Mouse (Mus musculus) hindbrain, embryonic 11.5 days (tissue): Measurements from ENCODE around the gene Cxcl17. TPM values are rescaled to one million over a fixed set of nuclear protein-coding genes. Genes with fewer than 3 reads are reported as not detected.
A peak's percentile ranks its signal among the peaks of the same experiment; 100 is the strongest.

Source experiments
- ATAC-seq: fragments of 200-750 bp; cut with Nextera tagmentation; 2 replicates; pipeline ENCODE4 v1.8.0; 2017; ENCODE audit warnings: mild to moderate bottlenecking, moderate TSS enrichment, moderate library complexity; ENCODE audit not compliant: low FRiP score
- DNase-seq: peaks from one replicate; pipeline ENCODE4 v3.0.0-alpha.2; 2015; ENCODE audit warnings: low spot score
- H3K27ac ChIP-seq: fragments of 300-500 bp; sonication (generic); 2 replicates; pipeline ENCODE4 v1.5.1; 2014; ENCODE audit warnings: mild to moderate bottlenecking, low read depth, low read length
- H3K27me3 ChIP-seq: fragments of 300-500 bp; sonication (generic); 2 replicates; pipeline ENCODE4 v1.6.1; 2014; ENCODE audit warnings: mild to moderate bottlenecking, low read length, moderate library complexity, mixed read lengths; ENCODE audit not compliant: control insufficient read depth, insufficient read depth
- H3K36me3 ChIP-seq: fragments of 300-500 bp; sonication (generic); 2 replicates; pipeline ENCODE4 v1.6.1; 2014; ENCODE audit warnings: mild to moderate bottlenecking, low read length, moderate library complexity, mixed read lengths; ENCODE audit not compliant: control insufficient read depth, insufficient read depth
- H3K4me1 ChIP-seq: fragments of 300-500 bp; sonication (generic); replicated peaks from 2 replicates; pipeline ENCODE4 v1.6.1; 2014; ENCODE audit warnings: low read length, mixed read lengths; ENCODE audit not compliant: control insufficient read depth, insufficient read depth
- H3K4me2 ChIP-seq: fragments of 300-500 bp; sonication (generic); replicated peaks from 2 replicates; pipeline ENCODE4 v1.6.1; 2014; ENCODE audit warnings: mild to moderate bottlenecking, low read depth, low read length
- H3K4me3 ChIP-seq: fragments of 300-500 bp; sonication (generic); 2 replicates; pipeline ENCODE4 v1.5.1; 2014; ENCODE audit warnings: low read depth, low read length
- H3K9ac ChIP-seq: fragments of 300-500 bp; sonication (generic); 2 replicates; pipeline ENCODE4 v1.6.1; 2014; ENCODE audit warnings: low read depth, low read length
- H3K9me3 ChIP-seq: fragments of 300-500 bp; sonication (generic); 2 replicates; pipeline ENCODE4 v1.6.1; 2016; ENCODE audit warnings: low read length; ENCODE audit not compliant: control insufficient read depth
- WGBS: fragments of 180-500 bp; shearing (Covaris S2); extraction: QIAGEN DNeasy Blood & Tissue Kit; methylation state at CpG from one replicate; pipeline ENCODE4 v1.1.7; 2014; 5-methylcytosine and 5-hydroxymethylcytosine counted together
- polyA plus RNA-seq: library from polyadenylated mRNA; unstranded; fragments of >200 nt; fragmentation: Nextera tagmentation; extraction: Ambion mirVana; gene quantifications from 2 replicates; pipeline ENCODE4 v1.2.1, GENCODE M21; 2014

The Cxcl17 gene
- polyA plus RNA-seq, 1 experiment from 2014 or later, result not detected

DNA sequence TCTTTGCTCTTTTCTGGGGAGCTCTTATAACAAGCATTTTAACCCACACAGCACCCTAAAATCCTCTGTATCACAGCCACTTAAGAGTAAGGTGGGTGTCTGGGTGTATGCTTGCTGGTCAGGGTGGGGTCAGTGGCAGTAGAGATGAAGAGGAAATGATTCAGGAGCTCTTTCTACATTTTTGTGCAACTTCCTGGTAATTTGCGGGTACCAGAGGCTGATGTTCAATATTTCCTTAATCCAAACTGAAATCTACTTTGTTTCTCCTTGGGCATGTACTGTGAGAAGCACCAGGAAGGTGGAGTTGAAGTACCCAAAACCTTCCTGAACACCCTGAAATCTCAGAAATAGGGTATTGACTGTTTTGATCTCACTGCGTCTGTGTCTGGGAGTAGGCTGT, 24.0 kb upstream of the Cxcl17 start:
- no peak overlapping the region for H3K9ac ChIP-seq
- no peak overlapping the region for H3K4me3 ChIP-seq
- no peaks in the 10 kb centered on the region for H3K9me3 ChIP-seq
- DNase-seq, result no peak
- WGBS, result 91% methylated on average over 2 of the region's 2 CpGs
- H3K36me3 ChIP-seq, result no peaks in the 10 kb centered on the region
- no peaks in the 10 kb centered on the region for H3K27me3 ChIP-seq
- no peak overlapping the region for H3K27ac ChIP-seq
- H3K4me2 ChIP-seq, result no peak overlapping the region
- no peak for ATAC-seq
- H3K4me1 ChIP-seq, result 0 out of 2 replicates have a peak, but pooled peaks cover 4% of the 10 kb centered on the region

DNA sequence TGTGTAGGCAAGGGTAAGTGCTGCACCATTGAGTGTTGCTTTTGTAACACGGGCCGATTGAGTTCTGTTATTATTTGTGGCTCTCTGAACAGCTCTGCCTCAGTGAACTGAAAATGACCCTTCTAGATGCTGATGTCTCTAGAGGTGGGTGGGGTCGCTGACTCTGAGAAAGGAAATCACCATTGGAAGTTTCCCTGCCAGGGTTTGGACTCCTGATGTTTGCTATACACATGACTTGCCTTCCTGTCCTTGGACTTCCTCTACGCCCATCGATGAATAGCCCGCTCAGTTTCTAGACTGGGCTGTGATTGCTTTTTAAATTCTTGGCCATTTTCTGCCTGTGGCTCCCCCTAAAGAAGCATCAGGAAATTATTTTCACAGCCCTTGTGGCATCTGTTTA, 23.5 kb upstream of the Cxcl17 start:
- no peak overlapping the region for H3K4me2 ChIP-seq
- H3K4me1 ChIP-seq, result 0 out of 2 replicates have a peak, but pooled peaks cover 4% of the 10 kb centered on the region
- DNase-seq (no peak), ATAC-seq (no peak)
- no peak overlapping the region for H3K9ac ChIP-seq
- H3K36me3 ChIP-seq, result no peaks in the 10 kb centered on the region
- no peak overlapping the region for H3K4me3 ChIP-seq
- no peaks in the 10 kb centered on the region for H3K9me3 ChIP-seq
- H3K27ac ChIP-seq, result no peak overlapping the region
- H3K27me3 ChIP-seq, result no peaks in the 10 kb centered on the region
- 84% methylated on average over 6 of the region's 6 CpGs for WGBS

DNA sequence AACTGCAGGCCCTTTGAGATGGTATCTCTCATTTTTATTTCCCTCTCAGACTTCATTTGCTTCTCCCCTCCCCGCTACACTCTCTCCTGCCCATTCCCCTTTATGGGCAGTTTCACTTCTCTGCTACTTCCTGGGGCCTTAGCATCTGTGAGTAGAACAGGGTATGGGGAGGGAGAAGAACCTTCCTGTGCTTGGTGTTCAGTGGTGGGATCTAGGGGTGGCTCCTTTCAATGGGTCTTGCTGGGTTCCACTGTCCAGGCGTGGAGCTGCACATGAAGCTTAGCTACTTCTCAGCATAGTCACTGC, 22.8 kb upstream of the Cxcl17 start:
- WGBS, result 81% methylated on average over 2 of the region's 2 CpGs
- no peak for ATAC-seq
- no peaks in the 10 kb centered on the region for H3K9me3 ChIP-seq
- no peak overlapping the region for H3K27ac ChIP-seq
- no peaks in the 10 kb centered on the region for H3K27me3 ChIP-seq
- no peak overlapping the region for H3K9ac ChIP-seq
- DNase-seq, result no peak
- no peak overlapping the region for H3K4me3 ChIP-seq
- 0 out of 2 replicates have a peak, but pooled peaks cover 4% of the 10 kb centered on the region for H3K4me1 ChIP-seq
- H3K36me3 ChIP-seq, result no peaks in the 10 kb centered on the region
- H3K4me2 ChIP-seq, result no peak overlapping the region

DNA sequence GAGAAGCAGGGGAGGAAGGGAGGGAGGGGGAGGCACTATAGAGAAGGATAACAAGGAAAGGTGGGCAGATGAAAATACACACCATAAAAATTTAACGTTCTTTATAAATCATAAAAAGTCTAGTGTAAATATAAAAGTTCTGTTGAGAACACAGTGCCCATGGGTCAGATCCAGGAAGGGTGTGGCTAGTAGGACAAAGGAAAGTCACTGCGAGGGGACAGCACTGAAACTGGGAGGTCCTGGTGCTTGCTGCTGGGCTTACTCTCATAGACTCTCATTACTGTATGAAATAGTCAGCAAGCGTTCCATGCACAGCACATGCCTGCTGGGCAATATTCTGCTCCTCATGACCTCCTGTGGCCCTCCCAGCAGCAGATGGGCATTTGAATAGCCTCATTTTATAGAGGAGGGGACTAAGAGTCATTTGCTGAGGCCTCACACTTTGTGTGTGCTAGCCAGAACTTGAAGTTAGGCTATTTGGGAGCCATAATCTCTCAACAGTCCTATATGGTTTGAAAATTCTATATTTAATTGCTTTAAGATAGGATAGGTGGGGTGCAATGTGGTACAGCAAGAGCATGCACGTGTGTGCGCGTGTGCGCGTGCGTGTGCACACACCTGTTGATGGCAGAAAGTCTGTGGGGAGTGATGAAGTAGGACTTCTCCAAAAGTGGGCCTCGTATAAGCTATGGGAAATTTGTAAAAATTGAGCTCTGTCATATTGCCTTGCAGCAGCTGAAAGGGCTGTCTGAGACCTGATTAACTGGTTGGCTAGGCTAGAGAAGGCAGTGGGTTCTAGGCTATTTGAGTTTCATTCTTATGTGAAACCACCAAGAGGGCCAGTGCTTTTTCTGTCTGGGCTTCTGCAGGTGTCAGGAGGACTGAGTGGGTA, 22.2 kb upstream of the Cxcl17 start:
- Histone ChIP-seq H3K36me3 (no peaks in the 10 kb centered on the region), H3K27me3 (no peaks in the 10 kb centered on the region), H3K4me3 (no peak overlapping the region), H3K4me1 (0 out of 2 replicates have a peak, but pooled peaks cover 4% of the 10 kb centered on the region), H3K9me3 (no peaks in the 10 kb centered on the region), H3K4me2 (no peak overlapping the region), H3K9ac (no peak overlapping the region), H3K27ac (no peak overlapping the region)
- no peak for DNase-seq
- ATAC-seq, result no peak
- WGBS, result 90% methylated on average over 10 of the region's 10 CpGs

DNA sequence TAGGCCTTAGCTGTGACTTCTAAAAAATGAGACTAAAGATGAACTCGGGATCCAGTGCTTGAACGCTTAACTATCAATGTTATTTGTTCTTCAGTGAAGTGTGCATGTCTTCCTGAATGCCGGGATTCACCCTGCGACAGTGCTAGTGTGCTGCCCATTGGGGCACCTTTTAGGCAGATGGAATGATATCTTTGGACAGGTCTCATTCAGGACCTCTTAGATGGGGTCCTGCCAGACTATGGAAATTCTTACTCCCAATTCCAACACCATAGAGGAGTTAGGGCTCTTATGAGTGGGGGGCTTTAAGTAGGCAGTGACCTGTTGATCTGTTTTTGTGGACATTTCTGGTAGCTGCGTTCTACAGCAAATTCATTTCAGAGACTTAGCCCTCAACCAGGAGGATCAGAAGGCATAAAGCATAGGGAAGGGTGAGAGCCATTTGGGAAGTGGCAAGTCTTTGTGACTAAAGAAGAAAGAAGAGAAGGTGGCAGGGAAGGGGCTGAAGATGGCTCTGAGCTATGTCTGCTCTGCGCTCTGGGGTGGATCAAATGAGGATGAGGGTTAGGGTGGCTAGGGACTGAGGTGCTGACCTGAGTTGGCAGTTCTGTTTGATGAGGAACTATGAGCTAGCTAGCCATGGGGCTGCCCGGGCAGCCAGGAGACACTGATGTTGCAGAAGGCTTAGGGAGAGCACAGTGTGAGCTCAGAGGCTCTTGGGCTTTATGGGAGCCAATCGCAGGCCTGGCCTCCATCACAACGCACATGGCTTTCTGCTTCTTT, 21.3 kb upstream of the Cxcl17 start:
- no peak for ATAC-seq
- H3K4me3 ChIP-seq, result no peak overlapping the region
- no peaks in the 10 kb centered on the region for H3K9me3 ChIP-seq
- 90% methylated on average over 9 of the region's 9 CpGs for WGBS
- no peak overlapping the region for H3K27ac ChIP-seq
- no peak for DNase-seq
- no peaks in the 10 kb centered on the region for H3K27me3 ChIP-seq
- H3K9ac ChIP-seq, result no peak overlapping the region
- H3K4me2 ChIP-seq, result no peak overlapping the region
- H3K4me1 ChIP-seq, result 0 out of 2 replicates have a peak, but pooled peaks cover 4% of the 10 kb centered on the region
- H3K36me3 ChIP-seq, result no peaks in the 10 kb centered on the region

DNA sequence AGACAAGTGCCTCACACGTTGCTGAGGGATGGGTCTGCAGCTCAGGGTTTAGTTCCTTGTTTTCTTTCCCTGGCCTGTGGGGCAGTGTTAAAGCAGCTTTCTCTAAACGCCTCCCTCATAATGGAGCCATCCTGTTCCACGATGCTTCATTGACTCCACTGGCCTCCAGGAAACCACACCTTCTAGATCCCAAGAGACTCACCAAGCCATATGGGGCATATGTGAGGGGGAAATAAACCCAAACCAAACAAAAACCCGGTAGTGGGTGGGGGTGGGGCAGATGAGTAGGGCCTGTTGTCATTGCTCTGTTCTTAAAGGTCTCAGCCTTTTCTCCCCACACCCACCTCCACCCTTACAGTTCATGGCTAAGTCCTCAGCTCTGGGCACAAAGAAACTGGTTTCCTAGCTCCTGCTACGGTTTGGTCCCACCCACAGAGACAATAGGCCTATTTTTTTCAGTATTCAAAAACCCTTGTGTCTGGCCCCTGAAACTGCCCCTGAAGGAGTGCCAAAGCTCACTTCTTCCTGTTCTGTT, 20.4 kb upstream of the Cxcl17 start:
- H3K9me3 ChIP-seq, result no peaks in the 10 kb centered on the region
- no peak overlapping the region for H3K9ac ChIP-seq
- no peaks in the 10 kb centered on the region for H3K36me3 ChIP-seq
- 0 out of 2 replicates have a peak, but pooled peaks cover 4% of the 10 kb centered on the region for H3K4me1 ChIP-seq
- peak; percentile 20 for DNase-seq
- no peak for ATAC-seq
- no peaks in the 10 kb centered on the region for H3K27me3 ChIP-seq
- WGBS, result 13% methylated on average over 5 of the region's 5 CpGs
- no peak overlapping the region for H3K27ac ChIP-seq
- H3K4me2 ChIP-seq, result no peak overlapping the region
- H3K4me3 ChIP-seq, result no peak overlapping the region

DNA sequence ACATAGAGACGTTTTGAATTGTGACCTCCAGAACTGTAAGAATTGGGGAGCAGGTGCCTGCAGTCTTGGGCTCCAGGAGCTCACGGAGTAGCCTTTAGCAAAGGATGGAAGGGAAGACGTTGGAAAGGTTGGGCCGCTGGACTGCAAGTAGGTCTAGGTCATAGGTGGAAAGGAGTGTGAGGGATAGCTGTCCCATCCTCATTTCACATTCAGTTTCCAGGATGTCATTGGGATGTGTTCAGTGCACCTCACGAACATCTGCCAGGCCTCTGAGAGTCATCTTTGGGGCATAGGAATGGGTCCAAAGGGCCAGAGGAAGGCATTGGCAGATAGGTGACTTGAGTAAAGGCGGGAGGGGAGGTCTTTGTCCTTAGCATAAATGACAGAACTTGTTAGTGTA, 19.7 kb upstream of the Cxcl17 start:
- Histone ChIP-seq H3K4me1 (0 out of 2 replicates have a peak, but pooled peaks cover 4% of the 10 kb centered on the region), H3K4me2 (no peak overlapping the region), H3K9ac (no peak overlapping the region), H3K27ac (no peak overlapping the region), H3K36me3 (no peaks in the 10 kb centered on the region), H3K4me3 (no peak overlapping the region), H3K27me3 (no peaks in the 10 kb centered on the region), H3K9me3 (no peaks in the 10 kb centered on the region)
- ATAC-seq (no peak), DNase-seq (no peak)
- 86% methylated on average over 6 of the region's 6 CpGs for WGBS

DNA sequence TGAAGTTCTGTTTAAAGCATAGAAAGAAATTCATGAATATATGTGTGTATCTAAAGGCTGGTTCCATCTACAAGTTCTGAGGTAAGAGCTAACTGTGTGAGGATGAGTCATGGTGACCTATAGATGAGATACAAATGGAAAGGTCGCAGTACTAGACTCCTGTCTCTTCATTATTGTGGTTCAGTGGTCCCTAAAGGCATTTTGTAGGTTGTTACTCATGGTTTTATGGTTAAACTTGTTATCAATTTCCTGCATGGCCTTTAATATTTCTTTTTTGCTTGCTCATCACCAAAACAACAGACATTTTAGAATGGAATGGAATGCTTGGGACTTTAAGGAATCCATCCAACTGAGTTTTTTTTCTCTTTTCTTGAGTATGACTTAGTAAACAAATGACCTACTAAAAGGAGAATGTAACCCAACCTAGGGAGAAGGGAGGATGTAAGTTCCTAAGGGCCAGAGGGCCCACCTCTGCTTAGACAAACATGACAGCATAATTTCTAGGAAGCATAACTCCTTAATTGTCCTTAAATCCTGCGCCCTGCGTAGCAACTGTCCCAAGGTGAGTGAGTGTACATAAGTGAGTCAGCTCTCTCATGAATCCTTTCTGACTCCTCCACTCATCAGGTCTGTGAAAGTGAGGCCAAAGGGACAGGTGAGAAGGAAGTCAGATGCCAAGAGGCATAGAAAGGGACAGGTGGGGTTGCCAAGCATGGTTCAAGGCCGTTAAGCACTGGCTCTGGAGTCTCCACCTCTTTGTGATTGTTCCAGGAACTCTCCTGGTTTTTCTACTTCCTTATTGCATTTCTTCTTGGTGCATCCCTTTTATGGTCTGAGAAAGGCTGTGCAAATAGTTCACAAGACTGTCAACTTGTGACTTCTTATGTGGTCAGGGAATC, 17.4 kb upstream of the Cxcl17 start:
- no peaks in the 10 kb centered on the region for H3K27me3 ChIP-seq
- no peak overlapping the region for H3K9ac ChIP-seq
- H3K36me3 ChIP-seq, result no peaks in the 10 kb centered on the region
- no peak overlapping the region for H3K27ac ChIP-seq
- 88% methylated on average over 4 of the region's 4 CpGs for whole genome bisulfite sequencing
- ATAC-seq (no peak), DNase-seq (no peak)
- H3K4me1 ChIP-seq, result 0 out of 2 replicates have a peak, but pooled peaks cover 4% of the 10 kb centered on the region
- no peaks in the 10 kb centered on the region for H3K9me3 ChIP-seq
- no peak overlapping the region for H3K4me2 ChIP-seq
- no peak overlapping the region for H3K4me3 ChIP-seq
